8 mouse cellular contexts compared by ENCODE assay signal in the genomic region with DNA sequence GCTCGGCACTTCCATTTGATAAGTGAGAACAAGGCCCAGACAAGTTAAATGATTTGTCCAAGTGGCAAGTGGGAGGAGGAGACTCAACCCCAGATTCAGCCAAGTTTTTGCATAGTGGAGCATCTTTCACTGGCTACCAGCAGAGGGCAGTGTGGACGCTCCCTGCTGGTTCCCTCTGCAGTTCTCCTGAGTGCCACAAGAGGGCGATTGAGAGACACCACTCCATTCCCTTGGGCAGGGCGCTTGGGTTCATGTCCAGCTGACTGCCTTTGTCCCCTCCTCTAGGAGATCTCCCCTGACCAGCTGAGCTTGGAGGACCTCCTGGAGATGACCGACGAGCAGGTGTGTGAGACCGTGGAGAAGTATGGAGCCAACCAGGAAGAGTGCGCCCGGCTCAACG.
DNase-seq lines count a peak whose midpoint lies in the region; ATAC-seq and TF ChIP-seq lines count a peak whose summit lies in the region.

No protein-coding gene starts in this region.

- H3K79me2 ChIP-seq in MEL (ENCODE audit: control insufficient read depth, insufficient read depth, low read length, poor library complexity) = no peaks in the 10 kb centered on the region

- no peaks in the 10 kb centered on the region for H3K9me3 ChIP-seq in MEL (replicated peaks; ENCODE audit: insufficient read depth, low read length)
- H3K9me3 ChIP-seq in liver, embryonic 13.5 days (replicated peaks) = no peaks in the 10 kb centered on the region

- H3K36me3 ChIP-seq in MEL (ENCODE audit: control insufficient read depth in 1 of 2, insufficient read depth in 2 of 2, low read length in 2 of 2) = no peaks in the 10 kb centered on the region
- no peaks in the 10 kb centered on the region for H3K36me3 ChIP-seq in liver, embryonic 13.5 days

- H3K27ac ChIP-seq in MEL (ENCODE audit: control insufficient read depth, low read depth, low read length) = no peak overlapping the region
- H3K27ac ChIP-seq in liver, embryonic 13.5 days = no peak overlapping the region

- H3K27me3 ChIP-seq in MEL (ENCODE audit: control insufficient read depth in 1 of 2, insufficient read depth in 2 of 2, low read length in 2 of 2) = no peaks in the 10 kb centered on the region
- H3K27me3 ChIP-seq in liver, embryonic 13.5 days = no peaks in the 10 kb centered on the region; the same call in 1 of the 2 replicates

- TF ChIP-seq POLR2A in MEL (IDR thresholded peaks at IDR 0.05; ENCODE audit: control insufficient read depth in 1 of 2, insufficient read depth in 1 of 2, low read depth in 1 of 2, low read length in 2 of 2, poor library complexity in 1 of 2) = no peak

- no peak overlapping the region for H3K4me2 ChIP-seq in liver, embryonic 13.5 days

- TF ChIP-seq EP300 in MEL (IDR thresholded peaks at IDR 0.05; ENCODE audit: low read depth in 1 of 2, low read length in 2 of 2) = no peak; a peak in 1 of 4 replicates

- H3K4me1 ChIP-seq in MEL (ENCODE audit: control insufficient read depth in 1 of 2, insufficient read depth in 2 of 2, low read length in 2 of 2) = no peaks in the 10 kb centered on the region
- no peaks in the 10 kb centered on the region; the same call in 1 of the 2 replicates for H3K4me1 ChIP-seq in liver, embryonic 13.5 days (replicated peaks)

- no peak overlapping the region for H3K9ac ChIP-seq in MEL (ENCODE audit: control insufficient read depth, low read depth, low read length, poor library complexity, severe bottlenecking)
- H3K9ac ChIP-seq in liver, embryonic 13.5 days = no peak overlapping the region

- peak; percentile 61 for DNase-seq in 416B (ENCODE audit: low read depth)
- DNase-seq in MEL (ENCODE audit: low read depth, low spot score) = peak; percentile 57
- DNase-seq in cerebellum, adult 18-20 months = peak; percentile 77 to 83
- peak; percentile 72 to 84 for DNase-seq in frontal cortex, postnatal 36 days (ENCODE audit: low spot score in 2 of 2)
- peak; percentile 83 for DNase-seq in kidney, postnatal 10 days
- peak; percentile 32 for DNase-seq in liver, embryonic 13.5 days
- peak; percentile 35 for DNase-seq in ovary, postnatal 10 days (ENCODE audit: low spot score)
- DNase-seq in thymus, postnatal 10 days (ENCODE audit: low spot score in 2 of 2) = peak; percentile 43 to 70

- 0 out of 2 replicates have a peak, but pooled peaks have one; percentile 32 for ATAC-seq in liver, embryonic 13.5 days (ENCODE audit: low read depth)

- H3K4me3 ChIP-seq in MEL (ENCODE audit: control insufficient read depth in 1 of 2, insufficient read depth in 1 of 2, low read depth in 2 of 2, low read length in 2 of 2) = no peak overlapping the region
- no peak overlapping the region for H3K4me3 ChIP-seq in liver, embryonic 13.5 days (replicated peaks)

- WGBS in liver, embryonic 13.5 days (ENCODE audit: insufficient replicate concordance) = 68% methylated on average over 10 of the region's 10 CpGs

- peak; percentile 23 for TF ChIP-seq RAD21 in MEL (IDR thresholded peaks at IDR 0.05; ENCODE audit: low read depth, low read length)

- TF ChIP-seq CTCF in MEL (IDR thresholded peaks at IDR 0.05 in 2 of 3, conservative IDR thresholded peaks at IDR 0.05 in 1 of 3; ENCODE audit: control insufficient read depth in 1 of 3, insufficient read depth in 1 of 3, low read depth in 2 of 3, low read length in 3 of 3, poor library complexity in 1 of 3, severe bottlenecking in 1 of 3) = peak in 2 of 3 experiments; percentile 94 to 99; a peak in 5 of 6 replicates

TF ChIP-seq in MEL, 35 proteins besides CTCF, POLR2A, EP300 and RAD21:
- TF ChIP-seq BHLHE40 (IDR thresholded peaks at IDR 0.05; ENCODE audit: borderline replicate concordance, low read depth, low read length) (0 out of 2 replicates have a peak, but pooled peaks have one; percentile 13), ZC3H11A (IDR thresholded peaks at IDR 0.05; ENCODE audit: low read depth, low read length) (peak; percentile 17; the same call in 1 of the 2 replicates), HCFC1 (IDR thresholded peaks at IDR 0.05; ENCODE audit: low read depth, low read length) (peak; percentile 43; the same call in 1 of the 2 replicates), TCF12 (IDR thresholded peaks at IDR 0.05; ENCODE audit: low read depth, low read length) (0 out of 2 replicates have a peak, but pooled peaks have one; percentile 29), SMC3 (IDR thresholded peaks at IDR 0.05; ENCODE audit: low read depth, low read length) (peak; percentile 65), MEF2A (IDR thresholded peaks at IDR 0.05; ENCODE audit: extremely low read depth, insufficient replicate concordance, low read depth, low read length, poor library complexity, severe bottlenecking) (no peak)

Comparison
In these comparisons a context has a peak if more than half of its experiments do, and no peak if none do; other contexts are left out.
1. DNase-seq: peak in every context shown above with its lines; median percentile 83 in kidney, postnatal 10 days; 80 in cerebellum, adult 18-20 months; 78 in frontal cortex, postnatal 36 days; 61 in 416B; 57 in MEL; 56 in thymus, postnatal 10 days; 35 in ovary, postnatal 10 days; 32 in liver, embryonic 13.5 days.